Comparison of ENCODE assay signal across 9 mouse cellular contexts in the genomic region with DNA sequence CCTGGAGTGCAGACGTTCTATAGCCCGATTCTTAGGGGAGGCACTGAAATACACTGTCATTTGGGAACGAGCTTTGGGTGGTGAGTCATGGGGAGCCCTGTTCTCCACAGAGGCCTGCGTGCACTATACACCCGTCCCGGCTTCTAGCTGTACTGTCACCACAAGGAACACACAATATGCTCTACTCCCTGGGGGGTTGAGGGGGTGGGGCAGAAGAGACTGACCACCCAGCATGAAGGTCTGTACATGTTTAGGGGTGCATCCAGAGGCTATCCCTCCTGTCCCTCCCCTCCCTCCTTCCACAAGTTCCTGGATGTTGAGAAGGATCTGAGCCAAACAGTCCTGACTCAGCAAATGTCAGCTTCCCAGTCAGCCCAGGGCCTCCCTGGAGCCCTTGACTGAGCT.
DNase-seq lines count a peak whose midpoint lies in the region; ATAC-seq lines count a peak whose summit lies in the region.
"Had no signal": no experiment of that assay in that cellular context is flagged by ENCODE, and none has a peak within 500 bp of the region (broad histone marks: within the 10 kb centered on the region; RNA-seq: fewer than 3 reads in every experiment).

No protein-coding gene starts in this region.

- H3K4me3 ChIP-seq in lung, embryonic 15.5 days, result no peak overlapping the region
- no peak overlapping the region for H3K4me3 ChIP-seq in midbrain, embryonic 13.5 days (replicated peaks)

- peaks cover 28% of the 10 kb centered on the region for H3K4me1 ChIP-seq in lung, embryonic 15.5 days
- no peaks in the 10 kb centered on the region for H3K4me1 ChIP-seq in midbrain, embryonic 13.5 days (replicated peaks)

- H3K27me3 ChIP-seq in lung, embryonic 15.5 days, result no peaks in the 10 kb centered on the region
- no peaks in the 10 kb centered on the region for H3K27me3 ChIP-seq in midbrain, embryonic 13.5 days

- no peak overlapping the region for H3K9ac ChIP-seq in lung, embryonic 15.5 days
- no peak overlapping the region for H3K9ac ChIP-seq in midbrain, embryonic 13.5 days (replicated peaks)

- peak overlapping the region; percentile 24; the same call in 1 of the 2 replicates for H3K27ac ChIP-seq in lung, embryonic 15.5 days
- no peak overlapping the region for H3K27ac ChIP-seq in midbrain, embryonic 13.5 days

- peak; percentile 53 for DNase-seq in adrenal gland, postnatal 14 days
- no peak for DNase-seq in adrenal gland, postnatal 4 days (ENCODE audit: low spot score in 2 of 2)
- DNase-seq in lung, postnatal 25 days (ENCODE audit: low spot score), result no peak
- DNase-seq in heart, adult 9 months (ENCODE audit: low spot score in 2 of 2), result peak; percentile 55 to 57
- DNase-seq in kidney, postnatal 25 days, result peak; percentile 23 to 50
- no peak for DNase-seq in gastrocnemius, postnatal 4 days (ENCODE audit: low spot score in 2 of 2)
- DNase-seq: layer of hippocampus, adult 9-11 months had no signal

- 77% methylated on average over 6 of the region's 6 CpGs for WGBS in lung, embryonic 15.5 days
- WGBS in midbrain, embryonic 13.5 days, result 77% methylated on average over 6 of the region's 6 CpGs

- H3K4me2 ChIP-seq in lung, embryonic 15.5 days, result no peak overlapping the region
- no peak overlapping the region for H3K4me2 ChIP-seq in midbrain, embryonic 13.5 days (replicated peaks)

- H3K36me3 ChIP-seq in lung, embryonic 15.5 days, result peaks cover 59% of the 10 kb centered on the region
- H3K36me3 ChIP-seq in midbrain, embryonic 13.5 days, result peaks cover 10% of the 10 kb centered on the region; the same call in 1 of the 2 replicates

- H3K9me3 ChIP-seq in lung, embryonic 15.5 days, result no peaks in the 10 kb centered on the region
- H3K9me3 ChIP-seq in midbrain, embryonic 13.5 days, result no peaks in the 10 kb centered on the region

- ATAC-seq in lung, embryonic 15.5 days (ENCODE audit: borderline replicate concordance, extremely low read depth, low FRiP score, low TSS enrichment), result peak; percentile 40; the same call in 1 of the 2 replicates
- ATAC-seq in midbrain, embryonic 13.5 days, result no peak

Comparison
In these comparisons a context has a peak if more than half of its experiments do, and no peak if none do; other contexts are left out.
1. DNase-seq: peak in adrenal gland, postnatal 14 days (single experiment), heart, adult 9 months (2 of 2) and kidney, postnatal 25 days (2 of 2); none in adrenal gland, postnatal 4 days (0 of 2), lung, postnatal 25 days (single experiment) and gastrocnemius, postnatal 4 days (0 of 2).